In genomic region chrX:61723029-61723980, GRCm38 (mm10) we compare ENCODE assay signal across 8 mouse cellular contexts. TPM values are rescaled to one million over a fixed set of nuclear protein-coding genes. Genes with fewer than 3 reads are reported as not detected.
DNase-seq lines count a peak whose midpoint lies in the region; ATAC-seq and TF ChIP-seq lines count a peak whose summit lies in the region.

No protein-coding gene starts in this region.

- no peaks in the 10 kb centered on the region for H3K4me1 ChIP-seq in liver, adult 2 months (ENCODE audit: control insufficient read depth, insufficient read depth, low read length)
- no peaks in the 10 kb centered on the region for H3K4me1 ChIP-seq in hindbrain, postnatal 0 days (ENCODE audit: insufficient read depth, low read length)
- H3K4me1 ChIP-seq in neural tube, embryonic 14.5 days (ENCODE audit: control insufficient read depth, insufficient read depth, low read length): no peaks in the 10 kb centered on the region

- H3K27ac ChIP-seq in liver, adult 2 months (replicated peaks; ENCODE audit: insufficient read depth, low read depth, low read length): no peak overlapping the region
- H3K27ac ChIP-seq in hindbrain, postnatal 0 days: peak overlapping the region; percentile 4; the same call in 1 of the 2 replicates
- H3K27ac ChIP-seq in neural tube, embryonic 14.5 days (ENCODE audit: low read depth, low read length): no peak overlapping the region

- no peak for TF ChIP-seq POLR2A in liver, adult 2 months (IDR thresholded peaks at IDR 0.05; ENCODE audit: extremely low read depth, insufficient read depth, low read length)

- no peaks in the 10 kb centered on the region for H3K27me3 ChIP-seq in liver, adult 2 months (ENCODE audit: control insufficient read depth, insufficient read depth, low read length)
- no peaks in the 10 kb centered on the region for H3K27me3 ChIP-seq in hindbrain, postnatal 0 days (ENCODE audit: insufficient read depth, low read length)
- H3K27me3 ChIP-seq in neural tube, embryonic 14.5 days (ENCODE audit: control insufficient read depth, insufficient read depth, low read length): no peaks in the 10 kb centered on the region

- ATAC-seq in hindbrain, postnatal 0 days: peak; percentile 49; the same call in 1 of the 2 replicates
- ATAC-seq in neural tube, embryonic 14.5 days (ENCODE audit: low read depth): peak; percentile 65; the same call in 1 of the 2 replicates
- ATAC-seq in CD4-positive, CD25-positive, alpha-beta regulatory T cell, adult 4 months: no peak

- no peak for TF ChIP-seq CTCF in liver, adult 2 months (IDR thresholded peaks at IDR 0.05; ENCODE audit: low read depth, low read length)
- no peak for TF ChIP-seq CTCF in hindbrain, postnatal 0 days (IDR thresholded peaks at IDR 0.05; ENCODE audit: low read depth)

- no peaks in the 10 kb centered on the region; the same call in 1 of the 2 replicates for H3K9me3 ChIP-seq in hindbrain, postnatal 0 days (ENCODE audit: low read length)
- no peaks in the 10 kb centered on the region for H3K9me3 ChIP-seq in neural tube, embryonic 14.5 days (ENCODE audit: control insufficient read depth, low read length)

- H3K4me3 ChIP-seq in liver, adult 2 months (ENCODE audit: insufficient read depth, low read depth, low read length): no peak overlapping the region
- H3K4me3 ChIP-seq in hindbrain, postnatal 0 days (ENCODE audit: low read length): no peak overlapping the region
- no peak overlapping the region for H3K4me3 ChIP-seq in neural tube, embryonic 14.5 days (ENCODE audit: low read depth, low read length)

- no peaks in the 10 kb centered on the region for H3K79me2 ChIP-seq in liver, adult 2 months (ENCODE audit: control insufficient read depth, insufficient read depth, low read length)

- no peaks in the 10 kb centered on the region for H3K36me3 ChIP-seq in liver, adult 2 months (ENCODE audit: control insufficient read depth, insufficient read depth, low read length)
- H3K36me3 ChIP-seq in hindbrain, postnatal 0 days (ENCODE audit: insufficient read depth, low read length): no peaks in the 10 kb centered on the region
- no peaks in the 10 kb centered on the region for H3K36me3 ChIP-seq in neural tube, embryonic 14.5 days (ENCODE audit: control insufficient read depth, insufficient read depth, low read length)

- peak; percentile 4 for DNase-seq in liver, adult 2 months (ENCODE audit: extremely low read depth, low read depth, low spot score)
- DNase-seq in liver: no peak
- DNase-seq in cerebellum, postnatal 10 days: peak; percentile 49 to 56
- peak; percentile 2 for DNase-seq in hindbrain, postnatal 0 days (ENCODE audit: low spot score)
- DNase-seq in frontal cortex, postnatal 25 days (ENCODE audit: low spot score in 2 of 2): no peak
- DNase-seq in testis, postnatal 14 days (ENCODE audit: low spot score): no peak

- H3K4me2 ChIP-seq in hindbrain, postnatal 0 days (ENCODE audit: low read depth, low read length): peak overlapping the region; percentile 27; the same call in 1 of the 2 replicates
- H3K4me2 ChIP-seq in neural tube, embryonic 14.5 days (ENCODE audit: low read depth, low read length): peak overlapping the region; percentile 14; the same call in 1 of the 2 replicates

- no peak overlapping the region for H3K9ac ChIP-seq in liver, adult 2 months (ENCODE audit: low read depth, low read length)
- no peak overlapping the region for H3K9ac ChIP-seq in hindbrain, postnatal 0 days (replicated peaks; ENCODE audit: low read length)
- no peak overlapping the region for H3K9ac ChIP-seq in neural tube, embryonic 14.5 days (replicated peaks; ENCODE audit: low read depth, low read length)

- WGBS in liver, adult 2 months: 29% methylated on average over 9 of the region's 9 CpGs
- WGBS in hindbrain, postnatal 0 days: 51% methylated on average over 9 of the region's 9 CpGs
- 55% methylated on average over 9 of the region's 9 CpGs for WGBS in neural tube, embryonic 14.5 days

RNA-seq across cellular contexts. Expression of gene Ldoc1, which starts 14.0 kb away (rescaled TPM):
- total RNA-seq in liver, adult 2 months (2014; rRNA removed): not detected in 2 replicates
- not detected in 2 replicates for polyA plus RNA-seq in liver, adult 2 months (2012; rRNA removed)
- 5.8 and 7.7 TPM in 2 replicates for total RNA-seq in hindbrain, postnatal 0 days (2014; rRNA removed)
- polyA plus RNA-seq in hindbrain, postnatal 0 days (2015; fragmentation: Nextera tagmentation; extraction: Ambion mirVana): 11.8 and 12.2 TPM in 2 replicates
- polyA plus RNA-seq in neural tube, embryonic 14.5 days (2014; fragmentation: Nextera tagmentation; extraction: Ambion mirVana): 8.2 and 12.2 TPM in 2 replicates
- not detected for polyA plus RNA-seq in CD4-positive, CD25-positive, alpha-beta regulatory T cell, adult 4 months (2017; shearing (Covaris generic))

Comparison
In these comparisons a context has a peak if more than half of its experiments do, and no peak if none do; other contexts are left out.
1. DNase-seq: peak in liver, adult 2 months (single experiment), cerebellum, postnatal 10 days (2 of 2) and hindbrain, postnatal 0 days (single experiment); none in liver (single experiment), frontal cortex, postnatal 25 days (0 of 2) and testis, postnatal 14 days (single experiment).